Mouse (Mus musculus): ENCODE measurements around the gene Etnppl.

Etnppl gene

DNA sequence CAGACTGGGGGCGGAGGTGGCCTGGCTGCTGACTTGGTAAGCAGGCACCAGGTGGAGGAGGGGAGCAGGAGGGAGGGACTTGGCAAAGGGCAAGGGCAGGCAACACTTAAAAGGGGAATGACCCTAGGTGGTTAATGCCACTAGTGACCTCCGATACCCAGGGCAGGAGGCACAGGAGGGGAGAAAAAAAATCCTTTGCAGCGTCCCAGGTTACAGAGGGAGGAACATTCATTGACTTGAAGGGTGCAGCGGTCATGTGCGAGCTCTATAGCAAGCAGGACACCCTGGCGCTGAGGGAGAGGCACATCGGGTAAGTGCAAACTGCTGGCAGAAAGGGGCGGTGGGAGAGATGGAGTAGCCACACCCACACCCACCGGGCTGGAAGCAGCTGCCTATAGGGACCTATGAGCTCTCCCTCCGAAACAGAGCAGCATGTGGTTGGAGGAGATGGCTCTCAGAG, at the start of gene Etnppl:
Etnppl (plus strand) TSS at position 10 of the 460 bp plus-strand sequence.
- DNase-seq: peak; percentile 61

- DNase-seq: no peak
Observed at GRCm38 (mm10) chr3:130568331-130569095, 48.7 kb upstream of the Etnppl start.

DNA sequence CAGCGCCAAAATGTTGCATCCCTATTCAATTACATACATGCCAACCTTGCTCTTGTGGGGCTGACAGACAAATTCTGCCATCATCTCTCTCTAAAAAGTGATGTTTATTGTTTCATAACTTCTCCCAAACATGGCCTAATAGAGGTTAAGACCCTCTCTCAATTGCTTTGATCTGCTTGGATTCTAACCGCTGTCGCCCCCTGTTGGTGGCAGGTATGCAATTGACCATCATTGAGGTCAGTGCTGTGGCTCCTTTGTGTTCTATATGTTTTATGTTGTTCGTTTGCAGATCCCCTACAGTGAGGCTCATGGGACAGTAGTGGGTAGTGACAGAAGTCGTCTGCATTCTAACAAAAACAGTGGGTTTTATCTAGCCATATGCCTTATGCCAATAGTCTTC, 44.0 kb upstream of the Etnppl start:
- no peak for DNase-seq

DNA sequence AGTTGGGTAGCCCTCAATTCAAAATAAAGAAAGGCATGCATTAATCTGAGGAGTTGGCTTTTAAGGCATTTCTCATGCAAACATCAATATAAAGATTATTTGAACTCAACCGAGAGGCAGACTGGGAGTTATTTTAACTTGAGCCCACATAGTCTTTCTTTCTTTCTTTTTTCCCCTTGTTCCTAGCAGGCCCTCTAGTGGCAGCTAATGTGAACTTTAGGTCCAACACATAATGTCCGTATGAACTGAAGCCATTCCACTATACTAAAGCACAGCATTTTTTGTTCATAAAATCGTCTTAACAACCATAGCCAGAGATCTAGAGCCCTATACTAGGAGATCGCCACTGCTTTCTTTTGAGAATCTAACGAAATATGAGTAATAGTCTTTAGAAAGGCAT, 42.6 kb upstream of the Etnppl start:
- no peak for DNase-seq

GRCm38 (mm10) chr3:130576683-130577082, 40.6 kb upstream of the Etnppl start:
- DNase-seq: no peak

GRCm38 (mm10) chr3:130579501-130579900, 37.7 kb upstream of the Etnppl start:
- peak; percentile 13 for DNase-seq

GRCm38 (mm10) chr3:130581577-130581976, 35.7 kb upstream of the Etnppl start:
- no peak for DNase-seq

DNA sequence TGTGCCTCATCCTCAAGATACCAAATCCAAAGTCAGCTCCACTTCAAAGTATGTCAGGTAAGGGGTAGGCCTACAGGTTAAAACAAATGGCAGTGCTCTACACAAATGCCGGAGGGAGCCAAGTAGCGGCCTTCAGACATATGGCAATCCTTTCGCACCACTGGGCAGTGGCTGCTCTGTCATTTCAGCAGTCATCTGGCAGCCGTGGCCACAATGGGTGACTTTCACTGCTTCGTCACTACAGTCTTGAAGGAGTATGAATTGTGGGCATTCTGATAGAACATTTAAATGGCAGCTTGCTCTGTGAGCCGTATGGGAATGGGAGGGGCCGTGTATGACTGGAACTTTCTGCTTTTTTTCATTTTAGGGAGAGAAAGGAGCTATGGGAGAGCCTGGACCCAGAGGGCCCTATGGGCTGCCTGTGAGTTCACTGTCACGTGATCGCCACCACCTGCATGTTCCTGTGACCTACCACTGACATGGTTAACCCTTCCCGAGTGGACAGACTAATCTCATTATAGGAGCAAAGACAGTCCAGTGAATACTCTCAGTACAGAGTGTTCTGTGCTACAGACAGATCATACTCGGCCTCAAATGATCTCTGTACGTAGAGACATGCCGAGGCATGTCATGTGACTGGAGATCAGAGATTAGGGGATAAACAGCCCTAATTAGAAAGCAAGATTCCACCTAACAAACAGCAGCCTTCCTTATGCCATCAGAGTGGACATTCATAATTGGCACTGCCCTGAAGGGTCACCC, 34.2 kb upstream of the Etnppl start:
- peak; percentile 6 for DNase-seq

- peak; percentile 24 for DNase-seq
Observed at GRCm38 (mm10) chr3:130584007-130584406, 33.2 kb upstream of the Etnppl start.

- DNase-seq: no peak
Observed at GRCm38 (mm10) chr3:130595050-130595449, 22.2 kb upstream of the Etnppl start.

- no peak for DNase-seq
Observed at GRCm38 (mm10) chr3:130601491-130601890, 15.8 kb upstream of the Etnppl start.

GRCm38 (mm10) chr3:130607924-130608323, 9.3 kb upstream of the Etnppl start:
- DNase-seq: peak; percentile 19

DNA sequence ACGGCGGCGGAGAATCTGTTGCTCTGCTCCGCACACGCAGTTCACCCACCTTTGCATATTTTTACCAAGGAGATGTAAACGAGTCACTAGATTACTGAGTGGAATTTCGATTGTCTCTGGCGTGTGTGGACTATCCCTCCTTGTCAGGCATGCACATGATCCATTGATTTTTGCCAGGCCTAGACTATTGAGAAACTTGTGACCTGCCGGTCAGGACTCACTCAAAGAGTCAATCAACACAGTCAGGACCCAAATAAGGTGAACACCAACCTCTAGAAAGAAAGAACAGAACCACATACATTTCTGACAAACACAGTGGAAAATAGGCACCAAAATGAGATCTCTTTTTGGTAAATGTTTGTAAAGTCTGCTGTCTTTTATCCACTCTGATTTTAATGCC, 2.8 kb upstream of the Etnppl start:
- no peak for DNase-seq

DNA sequence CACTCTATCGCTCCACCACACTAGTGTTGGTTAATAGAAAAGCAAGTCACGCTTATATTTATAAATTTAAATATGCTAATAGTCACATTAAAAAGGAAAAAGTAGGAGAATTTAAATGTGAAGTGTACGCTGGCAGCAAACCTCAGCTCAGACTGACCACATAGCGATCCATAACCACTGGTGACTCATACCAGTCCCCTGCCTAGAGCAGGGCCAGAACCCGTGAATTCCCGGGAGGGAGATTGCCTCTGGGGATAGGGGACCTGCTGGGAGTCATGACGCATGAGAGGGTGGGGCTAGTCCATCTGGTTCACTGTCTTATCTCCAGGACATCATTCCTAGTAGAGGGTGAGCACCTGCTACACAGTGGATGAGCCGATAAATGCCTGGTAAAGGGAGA, 1.6 kb upstream of the Etnppl start:
- no peak for DNase-seq

DNA sequence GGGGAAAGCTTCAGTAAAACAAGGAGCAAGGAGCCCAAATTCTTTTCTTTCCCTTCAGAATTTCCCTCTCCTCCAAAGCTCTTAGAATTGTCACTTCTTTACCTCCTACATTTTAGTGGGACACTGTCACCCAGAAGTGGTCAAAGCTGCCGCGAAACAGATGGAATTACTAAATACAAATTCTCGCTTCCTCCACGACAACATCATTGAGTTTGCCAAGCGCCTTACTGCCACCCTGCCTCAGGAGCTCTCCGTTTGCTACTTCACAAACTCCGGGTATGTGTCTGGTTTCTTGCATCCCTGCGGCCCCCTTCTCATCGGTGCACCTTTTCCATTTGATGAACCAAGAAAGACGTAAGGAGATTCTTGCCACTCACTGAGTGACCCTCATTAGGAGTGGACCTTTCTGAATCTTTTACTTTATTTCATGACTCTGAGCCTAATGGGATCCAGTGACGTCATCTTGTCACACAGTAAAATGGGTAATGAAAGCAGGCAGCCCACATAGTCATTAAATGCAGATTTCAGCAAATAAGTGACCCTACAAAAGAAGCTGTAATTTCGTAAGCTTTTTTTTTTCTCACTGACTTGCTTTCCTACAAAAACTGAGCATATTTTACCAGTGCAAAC, 3.4 kb downstream of the Etnppl start:
- DNase-seq: no peak

DNA sequence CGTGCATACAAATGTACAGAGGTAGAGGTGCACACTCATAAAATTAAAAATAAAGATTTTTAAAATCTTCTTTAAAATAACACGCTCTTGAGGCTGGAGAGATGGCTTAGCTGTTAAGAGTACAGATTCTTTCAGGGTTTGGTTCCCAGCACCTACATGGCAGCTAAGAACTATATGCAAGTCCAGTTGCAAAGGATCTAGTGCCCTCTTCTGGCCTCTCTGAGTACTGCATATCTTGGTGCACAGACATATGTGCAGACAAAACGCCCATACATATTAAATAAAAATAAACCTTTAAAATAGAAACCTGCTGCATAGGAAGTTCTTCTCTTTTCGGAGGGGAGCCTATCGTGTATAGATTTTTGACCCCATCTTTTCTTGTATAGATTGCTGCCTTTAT, 11.1 kb downstream of the Etnppl start:
- DNase-seq: no peak

DNA sequence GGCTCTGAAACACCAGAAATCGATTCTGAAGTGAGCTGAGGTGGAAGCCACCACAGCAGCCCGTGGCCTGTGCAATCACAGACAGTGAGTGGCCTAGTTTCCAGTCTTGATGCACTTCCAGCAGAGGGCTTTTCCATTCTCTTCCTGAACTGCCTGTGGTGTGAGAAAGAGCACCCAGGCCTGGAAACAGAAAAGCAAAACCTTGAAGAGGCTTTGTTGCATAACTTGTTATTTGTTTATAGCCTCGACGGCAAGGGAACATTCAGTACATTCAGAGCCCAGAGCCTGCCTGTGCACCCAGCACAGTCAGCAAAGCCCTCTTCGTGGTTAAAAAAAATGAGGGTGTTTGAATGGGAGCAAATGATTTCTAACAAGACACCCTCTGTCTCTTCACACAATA, 16.6 kb downstream of the Etnppl start:
- no peak for DNase-seq

DNA sequence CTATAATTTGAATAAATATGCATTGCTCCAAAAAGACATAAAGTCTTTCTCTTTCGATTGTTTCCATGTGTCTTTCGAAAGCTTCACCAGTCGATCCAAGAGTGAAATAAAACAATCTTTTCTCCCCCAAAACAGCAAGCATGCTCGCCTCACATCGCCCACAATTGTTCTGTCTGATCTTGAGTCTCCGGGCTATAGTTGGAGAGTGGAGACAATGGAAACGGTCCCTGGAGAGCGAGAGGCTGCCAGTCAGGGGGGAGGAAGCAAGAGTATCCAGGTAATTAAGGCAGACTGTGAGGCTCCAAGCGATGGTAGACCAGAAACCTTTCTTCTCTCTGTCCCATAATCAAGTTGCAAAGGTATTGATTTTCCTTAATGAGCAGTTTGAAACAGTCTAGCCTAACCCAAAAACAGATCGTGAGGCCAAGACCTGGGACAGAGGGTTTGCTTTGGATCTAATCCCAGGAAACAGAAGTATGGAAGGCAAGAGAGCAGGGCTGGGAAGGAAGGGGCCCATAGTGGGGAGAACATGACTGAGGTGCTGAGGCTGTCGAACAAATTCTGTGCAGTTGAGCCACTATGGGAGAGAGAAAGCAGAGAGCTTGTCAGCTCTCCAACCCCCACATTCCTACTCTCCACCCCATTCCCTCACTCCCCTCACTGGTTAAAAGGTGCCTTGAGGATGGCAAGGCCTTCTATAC, 29.0 kb downstream of the Etnppl start:
- no peak for DNase-seq

DNA sequence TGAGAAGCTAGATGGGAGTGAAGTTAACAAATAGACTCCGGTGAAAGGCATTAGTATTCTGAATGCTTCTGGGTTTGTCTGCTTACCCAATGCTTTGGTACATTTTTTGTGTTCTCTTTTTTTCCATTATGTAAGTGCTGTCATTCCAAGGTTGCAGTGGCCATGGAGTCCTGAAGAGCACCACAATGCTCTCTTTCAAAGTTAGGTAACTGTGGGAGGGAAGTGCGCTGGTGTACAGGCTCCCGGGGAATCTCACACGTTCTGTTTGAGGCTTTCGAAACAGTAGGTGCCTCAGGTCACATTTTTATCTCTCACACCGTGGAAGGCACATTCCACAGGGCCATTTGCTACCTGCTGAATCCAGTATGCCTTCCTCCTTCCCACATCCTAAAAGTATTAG, 32.3 kb downstream of the Etnppl start:
- no peak for DNase-seq

DNA sequence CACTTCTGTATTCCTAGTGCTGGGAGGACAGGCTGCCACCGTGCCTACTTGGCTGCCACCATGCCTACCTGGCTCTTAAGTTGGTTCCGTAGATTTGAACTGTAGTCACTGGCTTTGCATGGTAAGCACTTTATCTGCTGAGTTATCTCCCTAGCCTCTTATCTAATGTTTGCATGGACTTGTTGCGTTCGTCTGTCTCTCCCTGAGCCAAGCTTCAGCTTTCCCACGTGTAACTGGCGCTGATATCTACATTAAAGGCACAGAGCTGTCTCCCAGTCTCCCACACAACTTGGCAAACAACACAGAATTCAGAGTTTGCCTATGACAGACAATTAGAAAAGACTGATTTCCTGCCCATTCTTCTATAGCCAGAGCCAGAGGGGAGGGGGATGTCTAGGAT, 43.4 kb downstream of the Etnppl start:
- DNase-seq: no peak

- DNase-seq: no peak
Observed at GRCm38 (mm10) chr3:130662496-130662895, 45.2 kb downstream of the Etnppl start.

- DNase-seq: no peak
Observed at GRCm38 (mm10) chr3:130671291-130671690, 54.0 kb downstream of the Etnppl start.
